21 mouse cellular contexts compared by ENCODE assay signal in the genomic region with DNA sequence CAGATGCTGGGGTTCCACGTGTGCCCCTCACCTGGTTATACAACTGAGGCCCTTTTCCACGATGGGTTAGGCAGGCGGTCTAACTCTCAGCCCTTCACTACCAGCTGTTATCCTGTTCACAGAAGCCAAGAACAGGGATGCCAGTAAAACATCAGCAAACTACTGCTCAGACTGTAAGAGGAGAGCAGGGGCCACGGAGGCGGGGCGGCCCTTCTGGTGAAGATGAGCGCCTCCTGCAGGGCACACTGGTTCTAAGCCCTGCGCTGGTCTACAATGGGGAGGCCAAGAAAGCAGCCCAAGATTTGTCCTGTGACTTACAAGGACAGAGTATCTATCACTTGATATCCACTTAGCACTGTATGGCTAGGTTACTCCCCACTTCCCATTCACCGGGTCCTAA. TPM values are rescaled to one million over a fixed set of nuclear protein-coding genes. Genes with fewer than 3 reads are reported as not detected.
DNase-seq lines count a peak whose midpoint lies in the region; ATAC-seq and TF ChIP-seq lines count a peak whose summit lies in the region.
"Had no signal": no experiment of that assay in that cellular context is flagged by ENCODE, and none has a peak within 500 bp of the region (broad histone marks: within the 10 kb centered on the region; RNA-seq: fewer than 3 reads in every experiment).

No protein-coding gene starts in this region.

- DNase-seq in gastrocnemius, postnatal 14 days = peak; percentile 42
- no peak for DNase-seq in gastrocnemius, postnatal 36 days
- no peak for DNase-seq in liver, embryonic 14.5 days (ENCODE audit: low read depth in 3 of 3, low spot score in 3 of 3)
- no peak for DNase-seq in liver, embryonic 11.5 days (ENCODE audit: low spot score)
- peak; percentile 23 for DNase-seq in CH12.LX (ENCODE audit: extremely low read depth)
- peak; percentile 16 for DNase-seq in ES-E14 (ENCODE audit: low read depth, low spot score)
- no peak for DNase-seq in hindbrain, postnatal 0 days (ENCODE audit: low spot score)
- DNase-seq in cerebellum, adult 2 months = no peak
- DNase-seq: adrenal gland, postnatal 36 days; cerebellum, adult 18-20 months; heart, postnatal 36 days; kidney, adult 9 months; layer of hippocampus, adult 9-11 months; liver, embryonic 13.5 days; right cerebral cortex, postnatal 4 days; thymus, postnatal 14 days had no signal

- dilution Hi-C loops in CH12.LX (cut with MboI; ENCODE audit: extremely low pct_ligation_motif_present, extremely low pct_unique_long_range_greater_than_20kb, low sequenced_read_pairs) = no loop called here

- in situ Hi-C loops in CH12.LX (cut with MboI; ENCODE audit: low pct_ligation_motif_present, low pct_unique_long_range_greater_than_20kb, low sequenced_read_pairs) (no loop called here), ES-E14 (cut with MboI; ENCODE audit: low sequenced_read_pairs in 2 of 2, unreplicated experiment in 2 of 2) (no loop called here)

- H3K27ac ChIP-seq in liver, embryonic 14.5 days = no peak overlapping the region
- no peak overlapping the region for H3K27ac ChIP-seq in liver, embryonic 11.5 days (ENCODE audit: low read depth, low read length)
- H3K27ac ChIP-seq in CH12.LX (ENCODE audit: insufficient read depth, low read depth) (no peak overlapping the region), ES-E14 (ENCODE audit: insufficient read depth, low read depth, low read length, poor library complexity, severe bottlenecking) (no peak overlapping the region)
- H3K27ac ChIP-seq in hindbrain, postnatal 0 days = no peak overlapping the region
- no peak overlapping the region for H3K27ac ChIP-seq in cerebellum, adult 2 months (ENCODE audit: insufficient read depth, low read length)
- H3K27ac ChIP-seq: forebrain, embryonic 10.5 days; heart, embryonic 13.5 days; liver, embryonic 13.5 days; midbrain, embryonic 12.5 days had no signal

- no peaks in the 10 kb centered on the region for H3K9me3 ChIP-seq in liver, embryonic 14.5 days (ENCODE audit: control insufficient read depth, low read length)
- no peaks in the 10 kb centered on the region for H3K9me3 ChIP-seq in liver, embryonic 11.5 days (ENCODE audit: control insufficient read depth, low read length)
- no peaks in the 10 kb centered on the region for H3K9me3 ChIP-seq in CH12.LX (replicated peaks; ENCODE audit: low read length)
- no peaks in the 10 kb centered on the region for H3K9me3 ChIP-seq in ES-E14 (ENCODE audit: control insufficient read depth, insufficient read depth, low read depth, low read length)
- H3K9me3 ChIP-seq in hindbrain, postnatal 0 days (ENCODE audit: low read length) = no peaks in the 10 kb centered on the region
- H3K9me3 ChIP-seq: forebrain, embryonic 10.5 days; G1E; heart, embryonic 13.5 days; liver, embryonic 13.5 days; midbrain, embryonic 12.5 days had no signal

- no peaks in the 10 kb centered on the region for H3K79me2 ChIP-seq in CH12.LX (replicated peaks; ENCODE audit: control insufficient read depth, extremely low read depth, insufficient read depth, poor library complexity, severe bottlenecking)

- no peak overlapping the region for H3K4me3 ChIP-seq in liver, embryonic 14.5 days (ENCODE audit: insufficient read depth in 1 of 2, low read depth in 2 of 2, low read length in 2 of 2)
- no peak overlapping the region for H3K4me3 ChIP-seq in liver, embryonic 11.5 days (ENCODE audit: low read depth, low read length)
- no peak overlapping the region for H3K4me3 ChIP-seq in CH12.LX (replicated peaks in 1 of 3; ENCODE audit: low read depth in 2 of 3, low read length in 2 of 3, poor library complexity in 1 of 3)
- no peak overlapping the region for H3K4me3 ChIP-seq in ES-E14 (ENCODE audit: insufficient read depth in 1 of 2, low read depth in 1 of 2, low read length in 2 of 2, poor library complexity in 1 of 2, severe bottlenecking in 1 of 2)
- no peak overlapping the region for H3K4me3 ChIP-seq in hindbrain, postnatal 0 days (ENCODE audit: low read length)
- H3K4me3 ChIP-seq in cerebellum, adult 2 months (replicated peaks; ENCODE audit: insufficient read depth, low read depth, low read length) = no peak overlapping the region
- H3K4me3 ChIP-seq: forebrain, embryonic 10.5 days; heart, embryonic 13.5 days; liver, embryonic 13.5 days; midbrain, embryonic 12.5 days had no signal

- intact Hi-C loops in gastrocnemius, postnatal 14 days (cut with DNase I; ENCODE audit: low total_unique reads) = no loop called here
- intact Hi-C loops in gastrocnemius, postnatal 36 days (cut with DNase I) = no loop called here

- TF ChIP-seq POLR2A in CH12.LX (IDR thresholded peaks at IDR 0.05; ENCODE audit: low read depth, low read length) = no peak
- no peak for TF ChIP-seq POLR2A in cerebellum, adult 2 months (IDR thresholded peaks at IDR 0.05; ENCODE audit: borderline replicate concordance, insufficient read depth, low read length)

- TF ChIP-seq CTCF in liver, embryonic 14.5 days (IDR thresholded peaks at IDR 0.05; ENCODE audit: low read depth) = peak; percentile 42
- peak; percentile 15 to 55; a peak in 2 of 4 replicates for TF ChIP-seq CTCF in CH12.LX (conservative IDR thresholded peaks at IDR 0.05 in 1 of 2, IDR thresholded peaks at IDR 0.05 in 1 of 2; ENCODE audit: low read depth in 2 of 2, low read length in 2 of 2)
- no peak for TF ChIP-seq CTCF in hindbrain, postnatal 0 days (IDR thresholded peaks at IDR 0.05; ENCODE audit: low read depth)
- TF ChIP-seq CTCF in cerebellum, adult 2 months (IDR thresholded peaks at IDR 0.05; ENCODE audit: borderline replicate concordance, insufficient read depth, low read depth, low read length) = no peak

- no peak overlapping the region for H3K9ac ChIP-seq in liver, embryonic 14.5 days (replicated peaks)
- H3K9ac ChIP-seq in liver, embryonic 11.5 days (ENCODE audit: low read depth, low read length) = no peak overlapping the region
- no peak overlapping the region for H3K9ac ChIP-seq in CH12.LX (ENCODE audit: insufficient read depth, low read depth)
- H3K9ac ChIP-seq in ES-E14 (ENCODE audit: insufficient read depth, low read depth, low read length, poor library complexity, severe bottlenecking) = no peak overlapping the region
- H3K9ac ChIP-seq in hindbrain, postnatal 0 days (replicated peaks; ENCODE audit: low read length) = no peak overlapping the region
- H3K9ac ChIP-seq: heart, embryonic 13.5 days; liver, embryonic 13.5 days; midbrain, embryonic 12.5 days had no signal

- no peaks in the 10 kb centered on the region for H3K27me3 ChIP-seq in liver, embryonic 14.5 days (ENCODE audit: control insufficient read depth, insufficient read depth, low read length)
- H3K27me3 ChIP-seq in liver, embryonic 11.5 days (replicated peaks; ENCODE audit: control insufficient read depth, insufficient read depth, low read length) = no peaks in the 10 kb centered on the region
- H3K27me3 ChIP-seq in CH12.LX (replicated peaks) = no peaks in the 10 kb centered on the region
- H3K27me3 ChIP-seq in hindbrain, postnatal 0 days (ENCODE audit: insufficient read depth, low read length) = no peaks in the 10 kb centered on the region
- no peaks in the 10 kb centered on the region for H3K27me3 ChIP-seq in cerebellum, adult 2 months (ENCODE audit: control insufficient read depth, insufficient read depth, low read length)
- H3K27me3 ChIP-seq: heart, embryonic 13.5 days; liver, embryonic 13.5 days; midbrain, embryonic 12.5 days had no signal

- H3K4me2 ChIP-seq in liver, embryonic 14.5 days (ENCODE audit: low read depth) = no peak overlapping the region
- no peak overlapping the region for H3K4me2 ChIP-seq in liver, embryonic 11.5 days
- no peak overlapping the region for H3K4me2 ChIP-seq in CH12.LX (ENCODE audit: insufficient read depth, low read depth, poor library complexity, severe bottlenecking)
- H3K4me2 ChIP-seq in hindbrain, postnatal 0 days (ENCODE audit: low read depth, low read length) = no peak overlapping the region
- H3K4me2 ChIP-seq: heart, embryonic 13.5 days; liver, embryonic 13.5 days; midbrain, embryonic 12.5 days had no signal

- TF ChIP-seq RAD21 in CH12.LX (IDR thresholded peaks at IDR 0.05; ENCODE audit: low read depth, low read length) = no peak; the same call in 1 of the 2 replicates

- ATAC-seq in liver, embryonic 14.5 days (ENCODE audit: insufficient read depth) = no peak
- no peak for ATAC-seq in liver, embryonic 11.5 days (replicated peaks; ENCODE audit: low FRiP score)
- ATAC-seq in hindbrain, postnatal 0 days = no peak

- H3K4me1 ChIP-seq in liver, embryonic 14.5 days (replicated peaks; ENCODE audit: control insufficient read depth in 2 of 2, insufficient read depth in 2 of 2, low read length in 1 of 2) = no peaks in the 10 kb centered on the region
- H3K4me1 ChIP-seq in liver, embryonic 11.5 days (replicated peaks; ENCODE audit: control insufficient read depth, insufficient read depth, low read length) = no peaks in the 10 kb centered on the region
- H3K4me1 ChIP-seq in CH12.LX (ENCODE audit: control insufficient read depth in 1 of 2, insufficient read depth in 2 of 2) = no peaks in the 10 kb centered on the region
- H3K4me1 ChIP-seq in ES-E14 (ENCODE audit: control insufficient read depth in 2 of 2, insufficient read depth in 2 of 2, low read length in 2 of 2, poor library complexity in 1 of 2) = no peaks in the 10 kb centered on the region
- no peaks in the 10 kb centered on the region for H3K4me1 ChIP-seq in hindbrain, postnatal 0 days (ENCODE audit: insufficient read depth, low read length)
- no peaks in the 10 kb centered on the region; the same call in 1 of the 2 replicates for H3K4me1 ChIP-seq in cerebellum, adult 2 months (ENCODE audit: control insufficient read depth, insufficient read depth, low read length)
- H3K4me1 ChIP-seq: forebrain, embryonic 10.5 days; heart, embryonic 13.5 days; liver, embryonic 13.5 days; midbrain, embryonic 12.5 days had no signal

- no peaks in the 10 kb centered on the region for H3K36me3 ChIP-seq in liver, embryonic 14.5 days (replicated peaks; ENCODE audit: control insufficient read depth, insufficient read depth, low read depth)
- peaks cover 11% of the 10 kb centered on the region; the same call in 1 of the 2 replicates for H3K36me3 ChIP-seq in liver, embryonic 11.5 days (ENCODE audit: control insufficient read depth, insufficient read depth, low read length)
- peaks cover 64 to 87% of the 10 kb centered on the region in 2 experiments for H3K36me3 ChIP-seq in CH12.LX (replicated peaks in 1 of 2; ENCODE audit: control insufficient read depth in 1 of 2, insufficient read depth in 1 of 2, low read length in 1 of 2)
- H3K36me3 ChIP-seq in ES-E14 (ENCODE audit: control insufficient read depth, insufficient read depth, low read length, poor library complexity, severe bottlenecking) = peaks cover 23% of the 10 kb centered on the region
- H3K36me3 ChIP-seq in hindbrain, postnatal 0 days (ENCODE audit: insufficient read depth, low read length) = peaks cover 28% of the 10 kb centered on the region; the same call in 1 of the 2 replicates

- 79% methylated on average over 9 of the region's 9 CpGs for WGBS in liver, embryonic 14.5 days (ENCODE audit: insufficient replicate concordance)
- WGBS in liver, embryonic 11.5 days = 80% methylated on average over 9 of the region's 9 CpGs
- WGBS in hindbrain, postnatal 0 days = 80% methylated on average over 9 of the region's 9 CpGs
- WGBS in cerebellum, adult 2 months = 86% methylated on average over 9 of the region's 9 CpGs

- no peak for TF ChIP-seq EP300 in liver, embryonic 14.5 days (IDR thresholded peaks at IDR 0.05; ENCODE audit: low read depth)
- no peak for TF ChIP-seq EP300 in CH12.LX (IDR thresholded peaks at IDR 0.05; ENCODE audit: low read length)

RNA-seq across cellular contexts. Expression of gene Nexn, which starts 21.7 kb away (rescaled TPM):
- total RNA-seq in gastrocnemius, postnatal 14 days (2021) = 100 to 1,000 TPM; 323 to 367 TPM
- 100 to 1,000 TPM; 345 to 363 TPM for total RNA-seq in gastrocnemius, postnatal 36 days (2021)
- 0.10 and 0.25 TPM in 2 replicates for polyA plus RNA-seq in liver, embryonic 14.5 days (2012; rRNA removed)
- polyA plus RNA-seq in liver, embryonic 14.5 days (2014; fragmentation: Nextera tagmentation; extraction: Ambion mirVana) = 0.30 and 0.69 TPM in 2 replicates
- polyA plus RNA-seq in liver, embryonic 11.5 days (2014; fragmentation: Nextera tagmentation; extraction: Ambion mirVana) = 3.7 and 5.5 TPM in 2 replicates
- 0.08 TPM in 2 replicates for total RNA-seq in CH12.LX (2012; rRNA removed)
- total RNA-seq in CH12.LX (2014; rRNA removed) = not detected in 2 replicates
- 0.17 and 0.67 TPM in 2 replicates for polyA plus RNA-seq in CH12.LX (2012; ENCODE audit: insufficient read length, low read depth)
- 2.6 and 3.1 TPM in 2 replicates for total RNA-seq in ES-E14 (2012; rRNA removed)
- 0.37 and 6.4 TPM in 2 replicates for total RNA-seq in hindbrain, postnatal 0 days (2014; rRNA removed)
- 2.5 and 3.4 TPM in 2 replicates for polyA plus RNA-seq in hindbrain, postnatal 0 days (2015; fragmentation: Nextera tagmentation; extraction: Ambion mirVana)
- 5.3 and 6.5 TPM in 2 replicates for polyA plus RNA-seq in cerebellum, adult 2 months (2012; rRNA removed)
- total RNA-seq: monocyte, adult 5-6 weeks had no signal
- polyA plus RNA-seq: G1E had no signal

RNA-seq across cellular contexts. Expression of gene Miga1, which starts 52.4 kb away (rescaled TPM):
- total RNA-seq in gastrocnemius, postnatal 14 days (2021) = 1 to 10 TPM; 3.7 to 4.1 TPM
- 1 to 10 TPM; 3.2 to 5.8 TPM for total RNA-seq in gastrocnemius, postnatal 36 days (2021)
- 2.3 and 3.4 TPM in 2 replicates for polyA plus RNA-seq in liver, embryonic 14.5 days (2012; rRNA removed)
- 3.0 and 4.4 TPM in 2 replicates for polyA plus RNA-seq in liver, embryonic 14.5 days (2014; fragmentation: Nextera tagmentation; extraction: Ambion mirVana)
- polyA plus RNA-seq in liver, embryonic 11.5 days (2014; fragmentation: Nextera tagmentation; extraction: Ambion mirVana) = 12.4 and 12.7 TPM in 2 replicates
- total RNA-seq in CH12.LX (2012; rRNA removed) (30.7 and 32.5 TPM in 2 replicates), CH12.LX (2014; rRNA removed) (23.1 and 25.3 TPM in 2 replicates), ES-E14 (2012; rRNA removed) (28.7 and 35.2 TPM in 2 replicates)
- 41.1 and 44.7 TPM in 2 replicates for polyA plus RNA-seq in CH12.LX (2012; ENCODE audit: insufficient read length, low read depth)
- 13.6 and 16.7 TPM in 2 replicates for total RNA-seq in hindbrain, postnatal 0 days (2014; rRNA removed)
- polyA plus RNA-seq in hindbrain, postnatal 0 days (2015; fragmentation: Nextera tagmentation; extraction: Ambion mirVana) = 21.1 and 22.5 TPM in 2 replicates
- polyA plus RNA-seq in cerebellum, adult 2 months (2012; rRNA removed) = 52.1 and 56.3 TPM in 2 replicates

RNA-seq across cellular contexts. Expression of gene Usp33, which starts 58.5 kb away (rescaled TPM):
- 10 to 100 TPM; 18.2 to 21.3 TPM for total RNA-seq in gastrocnemius, postnatal 14 days (2021)
- total RNA-seq in gastrocnemius, postnatal 36 days (2021) = 10 to 100 TPM; 17.9 to 19.4 TPM
- polyA plus RNA-seq in liver, embryonic 14.5 days (2012; rRNA removed) = 11.7 and 18.5 TPM in 2 replicates
- 23.1 and 24.8 TPM in 2 replicates for polyA plus RNA-seq in liver, embryonic 14.5 days (2014; fragmentation: Nextera tagmentation; extraction: Ambion mirVana)
- polyA plus RNA-seq in liver, embryonic 11.5 days (2014; fragmentation: Nextera tagmentation; extraction: Ambion mirVana) = 42.0 and 46.1 TPM in 2 replicates
- total RNA-seq in CH12.LX (2012; rRNA removed) (48.8 and 48.9 TPM in 2 replicates), CH12.LX (2014; rRNA removed) (54.7 and 65.5 TPM in 2 replicates), ES-E14 (2012; rRNA removed) (47.9 and 49.5 TPM in 2 replicates)
- polyA plus RNA-seq in CH12.LX (2012; ENCODE audit: insufficient read length, low read depth) = 35.8 and 38.3 TPM in 2 replicates
- total RNA-seq in hindbrain, postnatal 0 days (2014; rRNA removed) = 51.5 and 74.1 TPM in 2 replicates
- 63.5 and 64.8 TPM in 2 replicates for polyA plus RNA-seq in hindbrain, postnatal 0 days (2015; fragmentation: Nextera tagmentation; extraction: Ambion mirVana)
- 101 and 111 TPM in 2 replicates for polyA plus RNA-seq in cerebellum, adult 2 months (2012; rRNA removed)

Comparison
In these comparisons a context has a peak if more than half of its experiments do, and no peak if none do; other contexts are left out.
1. DNase-seq: peak in gastrocnemius, postnatal 14 days (single experiment), CH12.LX (single experiment) and ES-E14 (single experiment); none in gastrocnemius, postnatal 36 days (0 of 2), liver, embryonic 14.5 days (0 of 3), liver, embryonic 11.5 days (single experiment), hindbrain, postnatal 0 days (single experiment) and cerebellum, adult 2 months (0 of 2).
2. CTCF ChIP-seq: peak in liver, embryonic 14.5 days (single experiment) and CH12.LX (2 of 2); none in hindbrain, postnatal 0 days (single experiment) and cerebellum, adult 2 months (single experiment).
3. RNA of gene Nexn, which starts 21.7 kb away (total RNA-seq): 323 to 367 TPM in gastrocnemius, postnatal 14 days and 345 to 363 TPM in gastrocnemius, postnatal 36 days; 2.6 to 3.1 TPM in ES-E14, 0.37 to 6.4 TPM in hindbrain, postnatal 0 days and 0.08 TPM in CH12.LX; every median in the first group is over 10 times any median in the second.